Mouse (Mus musculus) hindbrain, embryonic 12.5 days (tissue): ENCODE data around the gene Flad1. TPM values are rescaled to one million over a fixed set of nuclear protein-coding genes. Genes with fewer than 3 reads are reported as not detected.

Experiments
- ATAC-seq: fragments of 200-750 bp; cut with Nextera tagmentation; 2 replicates; pipeline ENCODE4 v1.8.0; 2017; ENCODE audit warnings: moderate TSS enrichment; ENCODE audit not compliant: low FRiP score
- H3K27ac ChIP-seq: fragments of 300-500 bp; sonication (generic); 2 replicates; pipeline ENCODE4 v1.5.1; 2016; ENCODE audit warnings: mild to moderate bottlenecking
- H3K27me3 ChIP-seq: fragments of 300-500 bp; sonication (generic); 2 replicates; pipeline ENCODE4 v1.6.1; 2016; ENCODE audit warnings: mild to moderate bottlenecking
- H3K36me3 ChIP-seq: fragments of 300-500 bp; sonication (generic); 2 replicates; pipeline ENCODE4 v1.6.1; 2016; ENCODE audit warnings: mild to moderate bottlenecking
- H3K4me1 ChIP-seq: fragments of 300-500 bp; sonication (generic); 2 replicates; pipeline ENCODE4 v1.6.1; 2016
- H3K4me2 ChIP-seq: fragments of 300-500 bp; sonication (generic); replicated peaks from 2 replicates; pipeline ENCODE4 v1.6.1; 2016; ENCODE audit warnings: mild to moderate bottlenecking
- H3K4me3 ChIP-seq: fragments of 300-500 bp; sonication (generic); 2 replicates; pipeline ENCODE4 v1.5.1; 2016; ENCODE audit warnings: mild to moderate bottlenecking
- H3K9ac ChIP-seq: fragments of 300-500 bp; sonication (generic); 2 replicates; pipeline ENCODE4 v1.6.1; 2016; ENCODE audit warnings: mild to moderate bottlenecking, moderate library complexity
- H3K9me3 ChIP-seq: fragments of 300-500 bp; sonication (generic); replicated peaks from 2 replicates; pipeline ENCODE4 v1.6.1; 2016; ENCODE audit warnings: mild to moderate bottlenecking
- WGBS: fragments of 180-500 bp; shearing (Covaris S2); methylation state at CpG from one replicate; pipeline ENCODE4 v1.1.7; 2016; 5-methylcytosine and 5-hydroxymethylcytosine counted together
- polyA plus RNA-seq: library from polyadenylated mRNA; unstranded; fragments of >200 nt; fragmentation: Nextera tagmentation; extraction: Ambion mirVana; gene quantifications from 2 replicates; pipeline ENCODE4 v1.2.1, GENCODE M21; 2016

The Flad1 gene
- polyA plus RNA-seq, 1 experiment from 2014 or later: 36.9 TPM

DNA sequence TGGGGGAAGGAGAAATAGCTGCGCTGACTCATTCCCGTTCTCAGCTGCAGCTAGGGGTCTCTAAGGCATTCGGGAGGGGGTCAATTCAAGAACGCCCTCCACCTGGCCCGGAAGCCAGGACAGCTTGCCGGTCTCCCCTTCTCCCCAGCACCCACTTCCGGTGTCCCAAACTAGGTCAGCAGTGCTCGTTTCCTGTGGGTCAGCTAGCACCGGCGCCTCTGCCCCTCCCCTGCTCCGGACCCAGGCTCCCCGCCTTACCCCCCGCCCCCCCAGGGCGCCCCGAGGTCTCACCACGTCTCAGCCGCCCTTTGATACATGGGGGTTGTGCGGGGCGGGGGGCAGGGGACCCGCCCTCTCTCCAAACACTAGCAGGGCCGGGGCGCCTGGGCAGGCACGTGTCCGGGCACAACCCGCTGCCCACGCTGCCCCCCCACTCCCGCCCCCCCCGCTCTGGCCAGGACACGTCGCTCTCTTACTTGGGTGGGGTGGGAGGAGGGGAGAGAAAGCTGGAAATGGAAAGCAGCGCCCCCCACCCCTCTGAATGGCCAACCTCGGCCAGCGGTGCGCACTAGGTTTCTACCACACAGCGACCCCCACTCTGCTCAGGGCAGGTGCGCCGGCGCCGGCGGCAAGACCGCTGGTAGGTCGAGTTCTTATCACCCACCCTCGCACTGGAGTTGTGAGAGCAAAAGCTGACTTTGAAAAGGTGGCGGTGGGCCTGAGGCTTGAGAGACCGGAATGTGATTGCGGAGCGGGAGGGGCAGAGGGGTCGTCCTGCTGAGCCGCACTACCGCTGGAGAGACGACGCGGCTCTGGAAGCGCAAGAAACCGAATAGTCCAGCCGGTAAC lies 19.8 kb downstream of the Flad1 start:
- WGBS: under 1% methylated on average over 50 of the region's 56 CpGs
- H3K36me3 ChIP-seq: no peaks in the 10 kb centered on the region
- peak overlapping the region; percentile 68 for H3K9ac ChIP-seq
- H3K4me2 ChIP-seq: peak overlapping the region; percentile 100
- no peak for ATAC-seq
- peaks cover 64% of the 10 kb centered on the region for H3K4me1 ChIP-seq
- H3K27me3 ChIP-seq: peaks cover 46% of the 10 kb centered on the region
- no peaks in the 10 kb centered on the region for H3K9me3 ChIP-seq
- H3K4me3 ChIP-seq: peak overlapping the region; percentile 55
- no peak overlapping the region for H3K27ac ChIP-seq

- ATAC-seq: no peak
- peaks cover 57% of the 10 kb centered on the region for H3K4me1 ChIP-seq
- peaks cover 42% of the 10 kb centered on the region for H3K27me3 ChIP-seq
- no peaks in the 10 kb centered on the region for H3K9me3 ChIP-seq
- H3K36me3 ChIP-seq: no peaks in the 10 kb centered on the region
- peak overlapping the region; percentile 55 for H3K4me3 ChIP-seq
- peak overlapping the region; percentile 68 for H3K9ac ChIP-seq
- no peak overlapping the region for H3K27ac ChIP-seq
- 10% methylated on average over 17 of the region's 19 CpGs for WGBS
- H3K4me2 ChIP-seq: peak overlapping the region; percentile 100
Observed at GRCm38 (mm10) chr3:89390699-89391662, 20.7 kb downstream of the Flad1 start.

GRCm38 (mm10) chr3:89390111-89390515 lies 21.6 kb downstream of the Flad1 start:
- no peak overlapping the region for H3K4me2 ChIP-seq
- WGBS: 46% methylated on average over 4 of the region's 5 CpGs
- H3K36me3 ChIP-seq: no peaks in the 10 kb centered on the region
- H3K9ac ChIP-seq: no peak overlapping the region
- peaks cover 35% of the 10 kb centered on the region for H3K27me3 ChIP-seq
- peaks cover 48% of the 10 kb centered on the region for H3K4me1 ChIP-seq
- no peak for ATAC-seq
- H3K27ac ChIP-seq: no peak overlapping the region
- H3K9me3 ChIP-seq: no peaks in the 10 kb centered on the region
- no peak overlapping the region for H3K4me3 ChIP-seq

DNA sequence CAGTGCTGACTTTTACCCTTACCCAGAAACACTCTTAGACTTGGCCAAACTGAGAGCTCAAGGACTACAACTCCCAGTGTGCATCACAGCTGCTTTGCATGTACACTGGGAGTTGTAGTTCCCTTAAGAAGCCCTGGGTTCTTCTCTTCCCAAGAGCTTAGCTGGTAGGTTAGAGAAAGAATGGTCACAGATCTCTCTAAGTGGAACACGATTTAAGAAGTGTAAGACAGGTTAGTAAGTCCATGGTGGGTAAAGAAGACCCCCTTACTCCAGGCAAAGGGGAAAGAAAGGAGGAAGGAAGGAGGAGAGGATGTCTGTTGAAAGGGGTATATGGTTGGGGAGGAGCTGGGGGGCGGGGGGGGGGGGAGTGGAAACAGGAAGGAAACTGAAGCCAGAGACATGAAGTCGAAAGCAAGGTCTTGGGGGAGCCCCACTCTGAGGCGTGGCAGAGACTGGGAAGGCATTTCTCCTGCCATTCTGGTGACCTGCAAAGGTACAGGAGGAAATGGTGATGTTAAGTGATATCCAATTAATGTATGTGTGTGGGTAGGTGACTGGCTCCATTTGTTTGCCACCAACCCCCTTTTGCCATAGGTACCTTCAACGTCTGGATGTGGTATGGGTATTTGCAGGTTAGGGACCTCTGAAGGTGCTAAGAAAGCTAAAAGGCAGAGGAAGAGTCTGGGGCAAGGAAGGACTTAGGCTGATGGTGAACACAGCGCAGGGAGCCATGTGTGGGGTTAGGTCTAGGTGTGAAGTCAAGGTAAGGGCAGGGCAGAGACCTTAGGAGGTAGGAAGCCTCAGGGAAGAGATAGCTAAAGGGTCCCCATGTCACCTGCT lies 22.5 kb downstream of the Flad1 start:
- peaks cover 32% of the 10 kb centered on the region for H3K27me3 ChIP-seq
- H3K36me3 ChIP-seq: no peaks in the 10 kb centered on the region
- H3K27ac ChIP-seq: no peak overlapping the region
- no peak overlapping the region for H3K4me3 ChIP-seq
- ATAC-seq: no peak
- peaks cover 39% of the 10 kb centered on the region for H3K4me1 ChIP-seq
- H3K4me2 ChIP-seq: no peak overlapping the region
- H3K9ac ChIP-seq: no peak overlapping the region
- no peaks in the 10 kb centered on the region for H3K9me3 ChIP-seq
- WGBS: 74% methylated on average over 5 of the region's 6 CpGs

GRCm38 (mm10) chr3:89388134-89388881 lies 23.4 kb downstream of the Flad1 start:
- Histone ChIP-seq H3K9me3 (no peaks in the 10 kb centered on the region), H3K4me2 (0 out of 2 replicates have a peak overlapping the region, but pooled peaks have one; percentile 11), H3K36me3 (no peaks in the 10 kb centered on the region), H3K27ac (no peak overlapping the region), H3K27me3 (peaks cover 32% of the 10 kb centered on the region), H3K9ac (no peak overlapping the region), H3K4me1 (peaks cover 36% of the 10 kb centered on the region), H3K4me3 (no peak overlapping the region)
- WGBS: 73% methylated on average over 11 of the region's 11 CpGs
- ATAC-seq: no peak

DNA sequence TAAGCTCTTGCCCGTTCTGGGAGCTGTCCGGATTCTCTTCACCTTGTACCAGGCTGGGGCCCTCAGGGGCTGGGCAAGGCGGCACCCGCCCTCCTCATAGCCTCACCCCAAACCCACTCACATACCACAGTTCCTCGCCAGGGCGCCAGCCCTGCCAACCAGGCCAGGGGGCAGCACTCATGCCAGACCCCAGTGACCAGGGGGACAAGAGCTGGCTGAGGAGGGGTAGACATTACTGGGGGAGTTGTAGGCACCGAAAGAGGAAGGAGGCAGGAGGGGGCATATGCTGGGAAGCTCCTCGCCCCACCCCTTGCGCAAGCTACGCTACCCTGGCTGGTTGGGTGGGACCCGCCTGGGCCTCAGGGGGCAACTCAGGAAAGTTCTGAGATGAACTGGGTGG lies 24.0 kb downstream of the Flad1 start:
- 71% methylated on average over 11 of the region's 11 CpGs for WGBS
- H3K4me3 ChIP-seq: no peak overlapping the region
- no peak overlapping the region for H3K9ac ChIP-seq
- no peaks in the 10 kb centered on the region for H3K9me3 ChIP-seq
- peaks cover 28% of the 10 kb centered on the region for H3K27me3 ChIP-seq
- ATAC-seq: no peak
- no peak overlapping the region for H3K4me2 ChIP-seq
- no peak overlapping the region for H3K27ac ChIP-seq
- H3K4me1 ChIP-seq: peaks cover 29% of the 10 kb centered on the region
- no peaks in the 10 kb centered on the region for H3K36me3 ChIP-seq

DNA sequence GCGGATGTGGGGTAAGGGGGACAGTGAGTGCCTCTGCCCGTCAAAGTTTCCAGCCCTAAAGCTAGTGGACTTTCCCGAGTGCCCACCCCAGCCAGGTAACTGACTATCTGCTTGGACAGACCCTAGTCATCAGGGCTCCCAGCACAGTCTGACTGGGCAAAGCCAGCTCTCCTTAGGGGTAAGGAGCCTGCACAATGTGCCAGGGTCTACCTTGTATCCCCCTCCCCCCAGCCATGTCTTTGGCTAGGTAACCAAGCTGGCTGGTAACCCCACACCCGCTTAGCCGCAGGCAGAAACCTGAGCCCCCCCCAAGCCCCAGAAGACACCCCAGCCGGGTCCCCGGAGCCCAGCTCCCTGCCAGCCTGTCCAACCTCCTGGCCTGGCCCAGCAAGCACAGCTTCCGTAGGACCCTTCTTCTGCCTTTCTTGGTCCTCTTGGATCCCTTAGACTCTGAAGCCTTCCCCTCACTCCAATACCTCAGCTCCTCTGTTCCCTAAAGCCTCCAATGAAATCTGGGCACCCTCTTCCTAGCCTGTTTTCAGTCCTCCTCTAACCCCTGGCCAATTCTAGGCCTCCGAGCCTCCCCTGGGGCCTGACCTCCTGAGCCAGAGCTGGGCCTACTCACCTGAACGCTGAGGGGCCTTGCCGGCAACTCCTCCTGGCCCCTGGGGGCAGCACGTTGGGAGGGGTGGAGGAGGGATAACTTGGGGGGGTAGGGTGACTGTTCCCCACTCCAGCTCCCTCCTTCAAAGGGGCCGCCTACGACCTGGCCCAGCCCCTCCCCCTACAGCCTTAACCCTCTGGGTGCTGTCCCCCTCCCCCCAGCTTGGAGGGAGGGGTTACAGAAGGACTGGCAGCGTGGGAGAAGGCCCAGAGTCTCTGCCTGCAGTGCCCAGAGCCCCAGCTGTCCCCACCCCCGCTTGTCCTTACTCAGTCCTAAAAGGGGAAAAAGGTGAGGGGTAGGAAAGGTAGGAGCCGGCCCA lies 24.9 kb downstream of the Flad1 start:
- H3K27ac ChIP-seq: no peak overlapping the region
- H3K4me1 ChIP-seq: peaks cover 20% of the 10 kb centered on the region
- no peaks in the 10 kb centered on the region for H3K9me3 ChIP-seq
- peaks cover 19% of the 10 kb centered on the region for H3K27me3 ChIP-seq
- no peak overlapping the region for H3K4me2 ChIP-seq
- no peak for ATAC-seq
- no peak overlapping the region for H3K4me3 ChIP-seq
- H3K9ac ChIP-seq: no peak overlapping the region
- no peaks in the 10 kb centered on the region for H3K36me3 ChIP-seq
- WGBS: 50% methylated on average over 17 of the region's 17 CpGs

DNA sequence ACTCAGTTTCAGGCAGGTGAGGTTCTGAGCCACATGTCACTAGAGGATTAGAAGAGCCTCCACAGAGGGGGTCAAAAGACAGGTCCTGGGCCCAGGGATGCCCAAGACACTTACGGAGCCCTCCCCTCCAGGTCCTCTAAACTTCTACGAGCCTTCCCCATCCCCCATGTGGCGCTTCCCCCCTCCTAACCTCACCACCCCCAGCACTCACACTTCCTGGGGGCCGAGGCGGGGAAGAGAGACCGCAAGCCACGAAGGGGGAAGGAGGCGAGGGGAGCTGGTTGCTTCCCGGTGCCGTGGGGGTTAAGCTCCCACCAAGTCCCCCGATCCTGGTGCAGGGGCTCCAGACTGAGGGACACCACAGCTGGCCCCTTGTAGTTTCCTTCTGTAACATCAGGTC lies 26.2 kb downstream of the Flad1 start:
- H3K9ac ChIP-seq: no peak overlapping the region
- WGBS: 42% methylated on average over 10 of the region's 11 CpGs
- no peak overlapping the region for H3K4me2 ChIP-seq
- H3K36me3 ChIP-seq: no peaks in the 10 kb centered on the region
- no peak for ATAC-seq
- H3K27me3 ChIP-seq: peaks cover 8% of the 10 kb centered on the region
- H3K4me3 ChIP-seq: no peak overlapping the region
- H3K4me1 ChIP-seq: peaks cover 7% of the 10 kb centered on the region
- no peaks in the 10 kb centered on the region for H3K9me3 ChIP-seq
- H3K27ac ChIP-seq: no peak overlapping the region

DNA sequence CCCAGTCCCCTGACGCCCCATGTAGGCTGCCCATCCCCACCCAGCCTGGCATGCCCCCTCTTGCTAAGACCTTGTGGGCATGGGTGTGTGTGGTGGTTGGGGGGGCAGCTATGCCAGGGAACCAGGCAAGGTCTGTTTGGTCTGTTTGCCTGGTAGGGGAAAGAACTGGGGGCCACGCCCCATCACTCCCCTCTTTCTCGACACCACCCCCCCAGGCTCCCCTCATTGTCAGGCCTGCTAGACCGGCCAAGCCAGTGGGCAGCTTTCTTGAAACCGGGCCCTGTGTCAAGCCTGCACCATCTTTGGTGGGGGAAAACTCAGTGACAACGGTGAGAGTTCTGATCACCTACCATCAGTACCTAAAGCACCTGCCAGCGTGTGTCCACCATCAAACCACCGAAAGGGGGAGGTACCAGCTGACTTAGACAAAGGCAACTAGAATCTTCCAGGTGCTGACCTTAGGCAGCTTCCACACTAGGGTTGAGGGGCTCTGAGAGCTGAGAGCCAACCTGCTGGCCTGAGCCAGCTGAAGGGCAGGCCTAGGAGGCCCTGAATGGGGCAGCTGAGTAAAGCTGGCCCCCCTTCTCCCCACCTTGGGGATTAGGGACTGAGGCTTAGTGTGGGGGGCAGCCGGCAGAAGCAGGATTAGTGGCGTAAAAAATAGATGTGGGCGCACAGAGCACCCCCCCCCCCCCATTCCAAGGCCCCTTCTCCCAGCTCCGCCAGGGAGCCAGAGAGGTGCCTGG lies 27.2 kb downstream of the Flad1 start:
- no peak overlapping the region for H3K27ac ChIP-seq

More for the DNA sequence above, 27.2 kb downstream of the Flad1 start:
- Histone ChIP-seq H3K4me3 (no peak overlapping the region), H3K9ac (peak overlapping the region; percentile 35; the same call in 1 of the 2 replicates), H3K4me1 (0 out of 2 replicates have a peak, but pooled peaks cover 4% of the 10 kb centered on the region), H3K9me3 (no peaks in the 10 kb centered on the region), H3K4me2 (no peak overlapping the region), H3K36me3 (no peaks in the 10 kb centered on the region), H3K27me3 (no peaks in the 10 kb centered on the region)
- ATAC-seq: no peak
- WGBS: 74% methylated on average over 12 of the region's 12 CpGs
